ENCODE assay signal across 7 mouse cellular contexts in genomic region chr15:81836124-81836821, GRCm38 (mm10). TPM values are rescaled to one million over a fixed set of nuclear protein-coding genes. Genes with fewer than 3 reads are reported as not detected.
A peak's percentile ranks its signal among the peaks of the same experiment; 100 is the strongest.
DNase-seq lines count a peak whose midpoint lies in the region; ATAC-seq and TF ChIP-seq lines count a peak whose summit lies in the region.

No protein-coding gene starts in this region.

- H3K36me3 ChIP-seq in embryonic facial prominence, embryonic 13.5 days, result no peaks in the 10 kb centered on the region
- no peaks in the 10 kb centered on the region for H3K36me3 ChIP-seq in heart, adult 2 months (ENCODE audit: control insufficient read depth, insufficient read depth, low read length)
- H3K36me3 ChIP-seq in kidney, adult 2 months (ENCODE audit: control insufficient read depth, insufficient read depth, low read length), result no peaks in the 10 kb centered on the region
- no peaks in the 10 kb centered on the region for H3K36me3 ChIP-seq in limb, embryonic 11.5 days (ENCODE audit: control insufficient read depth, insufficient read depth, low read length)
- no peaks in the 10 kb centered on the region for H3K36me3 ChIP-seq in midbrain, embryonic 11.5 days (ENCODE audit: control insufficient read depth, insufficient read depth, low read length)

- ATAC-seq in embryonic facial prominence, embryonic 13.5 days (ENCODE audit: insufficient number of reproducible peaks, insufficient read depth, low FRiP score, low TSS enrichment, low read depth), result peak; percentile 80
- peak; percentile 84 for ATAC-seq in limb, embryonic 11.5 days (ENCODE audit: insufficient number of reproducible peaks, low FRiP score, low TSS enrichment, low read depth)
- peak; percentile 75 for ATAC-seq in midbrain, embryonic 11.5 days (ENCODE audit: low FRiP score)

- under 1% methylated on average over 33 of the region's 33 CpGs for WGBS in embryonic facial prominence, embryonic 13.5 days
- WGBS in heart, adult 2 months, result 2% methylated on average over 33 of the region's 33 CpGs
- 4% methylated on average over 33 of the region's 33 CpGs for WGBS in kidney, adult 2 months
- WGBS in limb, embryonic 11.5 days, result 2% methylated on average over 33 of the region's 33 CpGs
- 2% methylated on average over 33 of the region's 33 CpGs for WGBS in midbrain, embryonic 11.5 days

- H3K79me2 ChIP-seq in heart, adult 2 months (replicated peaks; ENCODE audit: control insufficient read depth, insufficient read depth, low read length), result no peaks in the 10 kb centered on the region

- TF ChIP-seq EP300 in heart, adult 2 months (IDR thresholded peaks at IDR 0.05; ENCODE audit: insufficient read depth, low read depth, low read length), result peak; percentile 99

- peak overlapping the region; percentile 67 for H3K9ac ChIP-seq in embryonic facial prominence, embryonic 13.5 days
- H3K9ac ChIP-seq in heart, adult 2 months (ENCODE audit: low read depth, low read length), result peak overlapping the region; percentile 88
- H3K9ac ChIP-seq in limb, embryonic 11.5 days (ENCODE audit: low read length), result peak overlapping the region; percentile 56
- H3K9ac ChIP-seq in midbrain, embryonic 11.5 days (ENCODE audit: low read length), result peak overlapping the region; percentile 31

- intact Hi-C loops in heart, adult 2 months (cut with DNase I), result no loop called here

- no peak for TF ChIP-seq POLR2A in brain, embryonic 14.5 days (IDR thresholded peaks at IDR 0.05; ENCODE audit: borderline replicate concordance, extremely low read depth, insufficient read depth, insufficient read length, poor library complexity, severe bottlenecking)
- TF ChIP-seq POLR2A in heart, adult 2 months (IDR thresholded peaks at IDR 0.05; ENCODE audit: insufficient read depth, low read depth, low read length), result peak; percentile 95
- peak; percentile 39 for TF ChIP-seq POLR2A in kidney, adult 2 months (IDR thresholded peaks at IDR 0.05; ENCODE audit: low read depth, low read length)

- H3K9me3 ChIP-seq in embryonic facial prominence, embryonic 13.5 days, result no peaks in the 10 kb centered on the region
- no peaks in the 10 kb centered on the region for H3K9me3 ChIP-seq in limb, embryonic 11.5 days (ENCODE audit: control insufficient read depth, low read length)
- H3K9me3 ChIP-seq in midbrain, embryonic 11.5 days (ENCODE audit: control insufficient read depth, low read length), result no peaks in the 10 kb centered on the region

- H3K27me3 ChIP-seq in embryonic facial prominence, embryonic 13.5 days, result no peaks in the 10 kb centered on the region
- H3K27me3 ChIP-seq in heart, adult 2 months (ENCODE audit: control insufficient read depth, insufficient read depth, low read length), result no peaks in the 10 kb centered on the region
- no peaks in the 10 kb centered on the region for H3K27me3 ChIP-seq in kidney, adult 2 months (replicated peaks; ENCODE audit: control insufficient read depth, insufficient read depth, low read length)
- no peaks in the 10 kb centered on the region; the same call in 1 of the 2 replicates for H3K27me3 ChIP-seq in limb, embryonic 11.5 days (ENCODE audit: control insufficient read depth, insufficient read depth, low read length)
- H3K27me3 ChIP-seq in midbrain, embryonic 11.5 days (ENCODE audit: control insufficient read depth, insufficient read depth, low read length), result no peaks in the 10 kb centered on the region

- H3K4me2 ChIP-seq in embryonic facial prominence, embryonic 13.5 days, result peak overlapping the region; percentile 65
- H3K4me2 ChIP-seq in limb, embryonic 11.5 days (ENCODE audit: low read depth, severe bottlenecking), result peak overlapping the region; percentile 65
- H3K4me2 ChIP-seq in midbrain, embryonic 11.5 days, result peak overlapping the region; percentile 39

- peak; percentile 82 for DNase-seq in brain, embryonic 14.5 days (ENCODE audit: low read depth)
- DNase-seq in heart, adult 2 months, result peak; percentile 88 to 94
- peak; percentile 97 for DNase-seq in kidney, adult 2 months
- DNase-seq in limb, embryonic 11.5 days (ENCODE audit: low spot score), result peak; percentile 84
- peak; percentile 88 for DNase-seq in midbrain, embryonic 11.5 days (ENCODE audit: low spot score, missing footprints)
- DNase-seq in skeletal muscle tissue, adult 2 months (ENCODE audit: low read depth, low spot score), result peak; percentile 98

- H3K27ac ChIP-seq in embryonic facial prominence, embryonic 13.5 days, result peak overlapping the region; percentile 68
- peak overlapping the region; percentile 97 for H3K27ac ChIP-seq in heart, adult 2 months
- H3K27ac ChIP-seq in kidney, adult 2 months (ENCODE audit: insufficient read depth, low read depth, low read length), result peak overlapping the region; percentile 94
- H3K27ac ChIP-seq in limb, embryonic 11.5 days (replicated peaks; ENCODE audit: low read depth, low read length), result peak overlapping the region; percentile 39; the same call in 1 of the 2 replicates
- H3K27ac ChIP-seq in midbrain, embryonic 11.5 days (ENCODE audit: low read depth, low read length), result no peak overlapping the region

- H3K4me1 ChIP-seq in embryonic facial prominence, embryonic 13.5 days, result peaks cover 25% of the 10 kb centered on the region
- peaks cover 31% of the 10 kb centered on the region for H3K4me1 ChIP-seq in heart, adult 2 months (ENCODE audit: control insufficient read depth, insufficient read depth, low read length)
- H3K4me1 ChIP-seq in kidney, adult 2 months (ENCODE audit: control insufficient read depth, insufficient read depth, low read length), result peaks cover 57% of the 10 kb centered on the region
- peaks cover 13% of the 10 kb centered on the region for H3K4me1 ChIP-seq in limb, embryonic 11.5 days (ENCODE audit: control insufficient read depth, insufficient read depth, low read length)
- H3K4me1 ChIP-seq in midbrain, embryonic 11.5 days (ENCODE audit: control insufficient read depth, insufficient read depth, low read length), result no peaks in the 10 kb centered on the region; the same call in 1 of the 2 replicates

- peak overlapping the region; percentile 42 for H3K4me3 ChIP-seq in embryonic facial prominence, embryonic 13.5 days
- H3K4me3 ChIP-seq in heart, adult 2 months, result peak overlapping the region; percentile 24
- peak overlapping the region; percentile 30 for H3K4me3 ChIP-seq in kidney, adult 2 months (ENCODE audit: insufficient read depth, low read depth, low read length)
- H3K4me3 ChIP-seq in limb, embryonic 11.5 days (ENCODE audit: low read depth, low read length), result peak overlapping the region; percentile 26
- peak overlapping the region; percentile 13; the same call in 1 of the 2 replicates for H3K4me3 ChIP-seq in midbrain, embryonic 11.5 days (ENCODE audit: low read depth, low read length)

- no peak for TF ChIP-seq CTCF in brain, embryonic 14.5 days (IDR thresholded peaks at IDR 0.05; ENCODE audit: borderline replicate concordance, extremely low read depth, insufficient read depth, insufficient read length)
- no peak for TF ChIP-seq CTCF in heart, adult 2 months (IDR thresholded peaks at IDR 0.05)
- no peak for TF ChIP-seq CTCF in kidney, adult 2 months (conservative IDR thresholded peaks at IDR 0.05; ENCODE audit: insufficient read depth, insufficient read length, low read depth, low read length)

RNA-seq across cellular contexts. Expression of gene Tob2, which starts 22.3 kb away (rescaled TPM):
- 15.4 and 15.7 TPM in 2 replicates for polyA plus RNA-seq in brain, embryonic 14.5 days (2012; rRNA removed)
- polyA plus RNA-seq in embryonic facial prominence, embryonic 13.5 days (2015; fragmentation: Nextera tagmentation; extraction: Ambion mirVana), result 25.6 and 26.7 TPM in 2 replicates
- total RNA-seq in heart, adult 2 months (2021), result 100 to 1,000 TPM; 101 to 114 TPM
- polyA plus RNA-seq in heart, adult 2 months (2012; rRNA removed), result 39.4 and 49.7 TPM in 2 replicates
- 31.6 and 40.3 TPM in 2 replicates for polyA plus RNA-seq in kidney, adult 2 months (2012; rRNA removed)
- 16.7 and 16.8 TPM in 2 replicates for polyA plus RNA-seq in limb, embryonic 11.5 days (2014; fragmentation: Nextera tagmentation; extraction: Ambion mirVana)
- polyA plus RNA-seq in midbrain, embryonic 11.5 days (2014; fragmentation: Nextera tagmentation; extraction: Ambion mirVana), result 10.4 and 12.9 TPM in 2 replicates

RNA-seq across cellular contexts. Expression of gene Tef, which starts 34.1 kb away (rescaled TPM):
- 35.5 and 38.0 TPM in 2 replicates for polyA plus RNA-seq in brain, embryonic 14.5 days (2012; rRNA removed)
- 29.4 and 30.3 TPM in 2 replicates for polyA plus RNA-seq in embryonic facial prominence, embryonic 13.5 days (2015; fragmentation: Nextera tagmentation; extraction: Ambion mirVana)
- total RNA-seq in heart, adult 2 months (2021), result 100 to 1,000 TPM in 1 of 2 experiments, 10 to 100 TPM in 1; 46.7 to 127 TPM
- polyA plus RNA-seq in heart, adult 2 months (2012; rRNA removed), result 76.7 and 100 TPM in 2 replicates
- 121 and 131 TPM in 2 replicates for polyA plus RNA-seq in kidney, adult 2 months (2012; rRNA removed)
- 13.7 and 14.6 TPM in 2 replicates for polyA plus RNA-seq in limb, embryonic 11.5 days (2014; fragmentation: Nextera tagmentation; extraction: Ambion mirVana)
- polyA plus RNA-seq in midbrain, embryonic 11.5 days (2014; fragmentation: Nextera tagmentation; extraction: Ambion mirVana), result 11.0 and 12.9 TPM in 2 replicates

RNA-seq across cellular contexts. Expression of gene Phf5a, which starts 35.4 kb away (rescaled TPM):
- polyA plus RNA-seq in brain, embryonic 14.5 days (2012; rRNA removed), result 85.1 and 103 TPM in 2 replicates
- polyA plus RNA-seq in embryonic facial prominence, embryonic 13.5 days (2015; fragmentation: Nextera tagmentation; extraction: Ambion mirVana), result 164 and 172 TPM in 2 replicates
- 10 to 100 TPM; 30.2 to 36.5 TPM for total RNA-seq in heart, adult 2 months (2021)
- polyA plus RNA-seq in heart, adult 2 months (2012; rRNA removed), result 30.2 and 39.1 TPM in 2 replicates
- 33.5 and 47.4 TPM in 2 replicates for polyA plus RNA-seq in kidney, adult 2 months (2012; rRNA removed)
- 240 and 243 TPM in 2 replicates for polyA plus RNA-seq in limb, embryonic 11.5 days (2014; fragmentation: Nextera tagmentation; extraction: Ambion mirVana)
- 179 and 197 TPM in 2 replicates for polyA plus RNA-seq in midbrain, embryonic 11.5 days (2014; fragmentation: Nextera tagmentation; extraction: Ambion mirVana)

RNA-seq across cellular contexts. Expression of gene Aco2, which starts 35.8 kb away (rescaled TPM):
- polyA plus RNA-seq in brain, embryonic 14.5 days (2012; rRNA removed), result 262 and 283 TPM in 2 replicates
- polyA plus RNA-seq in embryonic facial prominence, embryonic 13.5 days (2015; fragmentation: Nextera tagmentation; extraction: Ambion mirVana), result 148 and 151 TPM in 2 replicates
- total RNA-seq in heart, adult 2 months (2021), result 1,000 to 10,000 TPM; 1,810 to 2,215 TPM
- polyA plus RNA-seq in heart, adult 2 months (2012; rRNA removed), result 2,076 and 2,628 TPM in 2 replicates
- polyA plus RNA-seq in kidney, adult 2 months (2012; rRNA removed), result 890 and 915 TPM in 2 replicates
- 158 and 162 TPM in 2 replicates for polyA plus RNA-seq in limb, embryonic 11.5 days (2014; fragmentation: Nextera tagmentation; extraction: Ambion mirVana)
- polyA plus RNA-seq in midbrain, embryonic 11.5 days (2014; fragmentation: Nextera tagmentation; extraction: Ambion mirVana), result 155 and 165 TPM in 2 replicates

Comparison
In these comparisons a context has a peak if more than half of its experiments do, and no peak if none do; other contexts are left out.
1. H3K9ac ChIP-seq: peak in every context shown above with its lines; median percentile 88 in heart, adult 2 months; 67 in embryonic facial prominence, embryonic 13.5 days; 56 in limb, embryonic 11.5 days; 31 in midbrain, embryonic 11.5 days.